Mouse (Mus musculus) heart, postnatal 0 days (tissue): ENCODE results near the gene Atg9b. TPM values are rescaled to one million over a fixed set of nuclear protein-coding genes. Genes with fewer than 3 reads are reported as not detected.

ENCODE experiments used
- ATAC-seq: fragments of 200-750 bp; cut with Nextera tagmentation; 2 replicates; pipeline ENCODE4 v1.8.0; 2017; ENCODE audit warnings: low read depth, moderate number of reproducible peaks, moderate library complexity; ENCODE audit not compliant: insufficient read depth
- DNase-seq: peaks from one replicate; pipeline ENCODE4 v3.0.0-alpha.2; 2016; ENCODE audit warnings: low spot score
- H3K27ac ChIP-seq: fragments of 300-500 bp; sonication (generic); 2 replicates; pipeline ENCODE4 v1.5.1; 2014; ENCODE audit warnings: low read depth, mild to moderate bottlenecking
- H3K27me3 ChIP-seq: fragments of 300-500 bp; sonication (generic); 2 replicates; pipeline ENCODE4 v1.6.1; 2014; ENCODE audit warnings: low read length, mixed read lengths; ENCODE audit not compliant: control insufficient read depth, insufficient read depth
- H3K36me3 ChIP-seq: fragments of 300-500 bp; sonication (generic); replicated peaks from 2 replicates; pipeline ENCODE4 v1.6.1; 2014; ENCODE audit warnings: low read length, mixed read lengths; ENCODE audit not compliant: control insufficient read depth, insufficient read depth
- H3K4me1 ChIP-seq: fragments of 300-500 bp; sonication (generic); 2 replicates; pipeline ENCODE4 v1.6.1; 2014; ENCODE audit warnings: antibody characterized with exemption; ENCODE audit not compliant: control insufficient read depth, insufficient read depth
- H3K4me2 ChIP-seq: fragments of 300-500 bp; sonication (generic); 2 replicates; pipeline ENCODE4 v1.6.1; 2014; ENCODE audit warnings: low read depth, mild to moderate bottlenecking, low read length, moderate library complexity
- H3K4me3 ChIP-seq: fragments of 300-500 bp; sonication (generic); 2 replicates; pipeline ENCODE4 v1.5.1; 2014; ENCODE audit warnings: low read depth, low read length
- H3K9ac ChIP-seq: fragments of 300-500 bp; sonication (generic); replicated peaks from 2 replicates; pipeline ENCODE4 v1.6.1; 2014; ENCODE audit warnings: low read depth, low read length, mixed read lengths
- H3K9me3 ChIP-seq: fragments of 300-500 bp; sonication (generic); replicated peaks from 2 replicates; pipeline ENCODE4 v1.6.1; 2016; ENCODE audit warnings: low read length; ENCODE audit not compliant: control insufficient read depth
- CTCF ChIP-seq: IDR thresholded peaks from 2 replicates; pipeline ENCODE4 v1.5.1; 2016; ENCODE audit warnings: antibody characterized with exemption, control low read depth, low read depth
- EP300 ChIP-seq: IDR thresholded peaks from 2 replicates; pipeline ENCODE4 v1.6.1; 2016; ENCODE audit warnings: antibody characterized with exemption, low read depth
- WGBS: fragments of 180-500 bp; shearing (Covaris S2); extraction: QIAGEN DNeasy Blood & Tissue Kit; methylation state at CpG from one replicate; pipeline ENCODE4 v1.1.7; 2014; 5-methylcytosine and 5-hydroxymethylcytosine counted together
- polyA plus RNA-seq: library from polyadenylated mRNA; unstranded; fragments of >200 nt; fragmentation: Nextera tagmentation; extraction: Ambion mirVana; gene quantifications from 2 replicates; pipeline ENCODE4 v1.2.1, GENCODE M21; 2015
- total RNA-seq: library from RNA; depleted of rRNA; stranded (reverse); fragments of >200 nt; gene quantifications from 2 replicates; pipeline ENCODE4 v1.2.3, GENCODE M21; 2014; ENCODE audit warnings: low replicate concordance

The Atg9b gene
- total and polyA plus RNA-seq, 2 experiments from 2014 or later, result 0.15 to 0.34 TPM

- TF ChIP-seq EP300 (no peak), CTCF (no peak)
- DNase-seq, result no peak
- ATAC-seq, result no peak
- Histone ChIP-seq H3K9ac (no peak overlapping the region), H3K4me2 (peak overlapping the region; percentile 53), H3K27me3 (no peaks in the 10 kb centered on the region), H3K4me3 (peak overlapping the region; percentile 23), H3K27ac (no peak overlapping the region), H3K36me3 (0 out of 2 replicates have a peak, but pooled peaks cover 11% of the 10 kb centered on the region), H3K4me1 (0 out of 2 replicates have a peak, but pooled peaks cover 2% of the 10 kb centered on the region), H3K9me3 (no peaks in the 10 kb centered on the region)
- 73% methylated on average over 9 of the region's 9 CpGs for WGBS
Observed at GRCm38 (mm10) chr5:24366426-24366825, 25.5 kb downstream of the Atg9b start.

- TF ChIP-seq EP300 (no peak), CTCF (no peak)
- ATAC-seq, result 0 out of 2 replicates have a peak, but pooled peaks have one; percentile 24
- no peak for DNase-seq
- Histone ChIP-seq H3K27ac (peak overlapping the region; percentile 83), H3K4me2 (peak overlapping the region; percentile 53), H3K27me3 (no peaks in the 10 kb centered on the region), H3K9ac (peak overlapping the region; percentile 47), H3K36me3 (0 out of 2 replicates have a peak, but pooled peaks cover 7% of the 10 kb centered on the region), H3K4me1 (0 out of 2 replicates have a peak, but pooled peaks cover 2% of the 10 kb centered on the region), H3K9me3 (no peaks in the 10 kb centered on the region), H3K4me3 (peak overlapping the region; percentile 39)
- WGBS, result 15% methylated on average over 5 of the region's 5 CpGs
Observed at GRCm38 (mm10) chr5:24365528-24365927, 26.4 kb downstream of the Atg9b start.

DNA sequence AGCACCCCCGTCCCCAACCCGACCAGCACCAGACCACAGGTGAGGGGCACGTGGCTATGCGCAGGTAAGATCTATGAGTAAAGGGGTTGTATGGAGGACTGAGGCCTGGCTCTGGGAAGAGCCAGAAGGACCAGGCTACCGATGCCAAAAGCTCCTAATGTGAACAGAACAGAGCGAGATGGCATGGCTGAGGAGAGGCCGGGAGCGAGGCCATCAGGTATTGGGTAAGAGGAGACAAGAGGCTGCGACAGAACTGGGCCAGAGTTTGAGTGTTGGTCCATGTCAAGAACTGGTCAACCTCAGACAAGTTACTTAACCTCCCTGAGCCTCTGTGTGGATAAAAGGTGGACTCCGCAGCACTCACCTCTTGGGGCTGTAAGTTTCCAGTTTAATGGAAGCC, 27.0 kb downstream of the Atg9b start:
- Histone ChIP-seq H3K36me3 (0 out of 2 replicates have a peak, but pooled peaks cover 7% of the 10 kb centered on the region), H3K9me3 (no peaks in the 10 kb centered on the region), H3K4me2 (peak overlapping the region; percentile 53), H3K9ac (peak overlapping the region; percentile 47), H3K4me1 (0 out of 2 replicates have a peak, but pooled peaks cover 2% of the 10 kb centered on the region), H3K4me3 (peak overlapping the region; percentile 39), H3K27ac (peak overlapping the region; percentile 83), H3K27me3 (no peaks in the 10 kb centered on the region)
- TF ChIP-seq CTCF, result no peak
- TF ChIP-seq EP300, result no peak
- ATAC-seq, result no peak
- no peak for DNase-seq
- WGBS, result 70% methylated on average over 10 of the region's 10 CpGs

GRCm38 (mm10) chr5:24364508-24364907, 27.4 kb downstream of the Atg9b start, which contains the start of gene Nos3:
Gene Nos3 (plus strand): TSS chr5:24364810.
- H3K9me3 ChIP-seq, result no peaks in the 10 kb centered on the region
- peak; percentile 73 for TF ChIP-seq EP300
- TF ChIP-seq CTCF, result no peak
- H3K4me1 ChIP-seq, result 0 out of 2 replicates have a peak, but pooled peaks cover 2% of the 10 kb centered on the region
- H3K36me3 ChIP-seq, result 0 out of 2 replicates have a peak, but pooled peaks cover 7% of the 10 kb centered on the region
- ATAC-seq (peak; percentile 62), DNase-seq (peak; percentile 44)
- 68% methylated on average over 12 of the region's 12 CpGs for WGBS
- H3K27ac ChIP-seq, result peak within 1 kb of the TSS; percentile 83
- H3K4me3 ChIP-seq, result peak within 1 kb of the TSS; percentile 39
- no peaks in the 10 kb centered on the region for H3K27me3 ChIP-seq
- H3K9ac ChIP-seq, result peak within 1 kb of the TSS; percentile 47
- peak within 1 kb of the TSS; percentile 53 for H3K4me2 ChIP-seq

DNA sequence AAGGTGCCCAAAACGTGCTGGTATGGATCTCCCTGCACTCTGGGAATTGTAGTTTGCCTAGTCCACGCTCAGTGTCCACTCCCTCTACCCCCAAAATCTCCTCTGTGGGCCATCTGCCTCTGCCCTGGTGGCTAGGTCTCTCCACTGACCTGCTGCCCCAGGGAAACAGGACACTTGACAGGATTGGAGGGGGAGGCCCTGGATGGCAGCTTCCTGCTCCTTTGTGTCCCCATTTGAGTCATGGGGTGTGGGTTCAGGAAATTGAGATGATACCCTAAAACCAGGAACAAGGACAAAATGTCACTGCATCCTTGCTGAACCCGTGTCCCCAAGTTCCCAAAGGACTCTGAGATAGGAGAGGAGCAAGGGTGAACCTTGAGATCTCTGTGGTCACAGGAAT, 27.9 kb downstream of the Atg9b start:
- WGBS, result 62% methylated on average over 3 of the region's 3 CpGs
- TF ChIP-seq CTCF, result no peak
- no peak for TF ChIP-seq EP300
- no peaks in the 10 kb centered on the region for H3K27me3 ChIP-seq
- H3K4me1 ChIP-seq, result 0 out of 2 replicates have a peak, but pooled peaks cover 2% of the 10 kb centered on the region
- no peak for ATAC-seq
- no peak for DNase-seq
- no peaks in the 10 kb centered on the region for H3K9me3 ChIP-seq
- no peak overlapping the region for H3K4me3 ChIP-seq
- H3K36me3 ChIP-seq, result 0 out of 2 replicates have a peak, but pooled peaks cover 7% of the 10 kb centered on the region
- no peak overlapping the region for H3K4me2 ChIP-seq
- H3K9ac ChIP-seq, result no peak overlapping the region
- peak overlapping the region; percentile 83 for H3K27ac ChIP-seq

DNA sequence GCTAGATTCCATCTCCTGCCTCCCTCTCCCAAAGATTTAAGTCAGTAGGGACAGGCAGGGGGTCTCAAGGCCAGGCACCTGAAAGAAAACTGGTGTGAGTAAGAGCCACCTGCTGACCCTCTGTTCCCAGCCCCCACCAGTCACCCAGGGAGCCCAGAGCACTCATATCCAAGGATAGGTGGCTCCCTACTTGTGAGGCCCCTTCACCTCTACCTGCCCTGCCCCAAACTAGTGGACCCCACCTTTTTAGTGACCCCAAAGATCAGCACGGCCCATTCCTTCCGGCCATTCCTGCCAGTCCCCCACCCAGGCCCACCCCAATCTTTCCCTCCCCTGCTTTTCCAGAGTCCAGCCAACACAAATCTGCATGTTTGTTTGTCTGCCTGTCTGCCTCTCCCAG, 28.5 kb downstream of the Atg9b start:
- Histone ChIP-seq H3K27me3 (no peaks in the 10 kb centered on the region), H3K4me2 (no peak overlapping the region), H3K36me3 (0 out of 2 replicates have a peak, but pooled peaks cover 5% of the 10 kb centered on the region), H3K4me1 (0 out of 2 replicates have a peak, but pooled peaks cover 2% of the 10 kb centered on the region), H3K9ac (no peak overlapping the region), H3K4me3 (no peak overlapping the region), H3K9me3 (no peaks in the 10 kb centered on the region), H3K27ac (peak overlapping the region; percentile 83)
- no peak for DNase-seq
- TF ChIP-seq CTCF (no peak), EP300 (no peak)
- ATAC-seq, result no peak
- 73% methylated on average over 2 of the region's 2 CpGs for WGBS
